Mouse (Mus musculus): ENCODE data around the gene Kif24.
A peak's percentile ranks its signal among the peaks of the same experiment; 100 is the strongest.

DNA sequence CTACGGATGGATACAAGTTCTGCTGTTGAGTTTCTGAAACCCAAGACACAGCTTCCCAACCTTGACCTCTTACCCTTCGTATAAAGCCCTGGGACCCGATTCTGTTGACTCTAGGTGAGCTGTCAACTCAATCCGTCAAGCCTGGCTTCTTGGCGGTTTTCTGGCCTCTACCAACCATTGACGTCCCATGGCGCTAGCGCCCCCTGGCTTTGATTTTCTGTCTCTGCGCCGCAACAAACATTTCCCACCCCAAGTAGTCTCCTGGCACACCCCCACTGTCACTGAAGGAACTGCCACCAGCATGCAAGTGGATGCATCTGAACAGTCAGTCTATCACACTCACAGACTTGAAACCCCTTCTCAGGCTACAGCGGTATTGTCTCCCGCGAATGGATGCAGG, 41.5 kb upstream of the Kif24 start:
- TF ChIP-seq EP300 (IDR thresholded peaks at IDR 0.05): no peak
- TF ChIP-seq CTCF (IDR thresholded peaks at IDR 0.05): peak; percentile 76

Measured in lung, postnatal 0 days (tissue).